In genomic region chr12:82169571-82170431, GRCm38 (mm10) we compare ENCODE assay signal across 8 mouse cellular contexts. TPM values are rescaled to one million over a fixed set of nuclear protein-coding genes. Genes with fewer than 3 reads are reported as not detected.
DNase-seq lines count a peak whose midpoint lies in the region; ATAC-seq and TF ChIP-seq lines count a peak whose summit lies in the region.

No protein-coding gene starts in this region.

- TF ChIP-seq POLR2A in CH12.LX (IDR thresholded peaks at IDR 0.05; ENCODE audit: low read depth, low read length) = no peak

- H3K27me3 ChIP-seq in CH12.LX (replicated peaks) = no peaks in the 10 kb centered on the region
- H3K27me3 ChIP-seq in forebrain, embryonic 16.5 days (replicated peaks; ENCODE audit: control insufficient read depth, insufficient read depth, low read length) = no peaks in the 10 kb centered on the region
- H3K27me3 ChIP-seq in neural tube, embryonic 14.5 days (ENCODE audit: control insufficient read depth, insufficient read depth, low read length) = no peaks in the 10 kb centered on the region

- H3K79me2 ChIP-seq in CH12.LX (replicated peaks; ENCODE audit: control insufficient read depth, extremely low read depth, insufficient read depth, poor library complexity, severe bottlenecking) = peaks cover 4% of the 10 kb centered on the region; the same call in 1 of the 2 replicates

- no peak for TF ChIP-seq EP300 in CH12.LX (IDR thresholded peaks at IDR 0.05; ENCODE audit: low read length)

- in situ Hi-C loops in CH12.LX (cut with MboI; ENCODE audit: low pct_ligation_motif_present, low pct_unique_long_range_greater_than_20kb, low sequenced_read_pairs) = loop anchor here (10.0 kb wide), 1 partner anchor 305 kb away; no protein-coding TSS in a partner anchor

- H3K9ac ChIP-seq in CH12.LX (ENCODE audit: insufficient read depth, low read depth) = peak overlapping the region; percentile 75
- peak overlapping the region; percentile 83 for H3K9ac ChIP-seq in forebrain, embryonic 16.5 days (replicated peaks; ENCODE audit: low read depth, low read length)
- H3K9ac ChIP-seq in neural tube, embryonic 14.5 days (replicated peaks; ENCODE audit: low read depth, low read length) = peak overlapping the region; percentile 86

- intact Hi-C loops in heart, postnatal 36 days (cut with DNase I) = loop anchor here (1.0 to 5.0 kb wide), 3 partner anchors 46 to 248 kb away; no protein-coding TSS in a partner anchor

- WGBS in forebrain, embryonic 16.5 days = under 1% methylated on average over 86 of the region's 109 CpGs
- WGBS in neural tube, embryonic 14.5 days = under 1% methylated on average over 68 of the region's 109 CpGs

- peak; percentile 54; the same call in 1 of the 2 replicates for ATAC-seq in cerebellum, adult (ENCODE audit: insufficient number of reproducible peaks, low FRiP score, low TSS enrichment)
- ATAC-seq in forebrain, embryonic 16.5 days = peak; percentile 69
- peak; percentile 61 for ATAC-seq in neural tube, embryonic 14.5 days (ENCODE audit: low read depth)

- DNase-seq in CH12.LX (ENCODE audit: extremely low read depth) = peak; percentile 33
- DNase-seq in heart, postnatal 36 days = peak; percentile 61 to 75
- DNase-seq in layer of hippocampus, adult 2 months (ENCODE audit: low spot score in 2 of 2) = peak; percentile 75 to 77
- peak; percentile 70 to 73 for DNase-seq in lung, adult 18-20 months
- peak; percentile 72 for DNase-seq in testis, postnatal 14 days (ENCODE audit: low spot score)

- no peak for TF ChIP-seq CTCF in CH12.LX (conservative IDR thresholded peaks at IDR 0.05 in 1 of 2, IDR thresholded peaks at IDR 0.05 in 1 of 2; ENCODE audit: low read depth in 2 of 2, low read length in 2 of 2)
- TF ChIP-seq CTCF in layer of hippocampus, adult 2 months (conservative IDR thresholded peaks at IDR 0.05) = peak; percentile 32; the same call in 1 of the 2 replicates

- dilution Hi-C loops in CH12.LX (cut with MboI; ENCODE audit: extremely low pct_ligation_motif_present, extremely low pct_unique_long_range_greater_than_20kb, low sequenced_read_pairs) = no loop called here

- peaks cover 0 to 17% of the 10 kb centered on the region in 2 experiments for H3K36me3 ChIP-seq in CH12.LX (replicated peaks in 1 of 2; ENCODE audit: control insufficient read depth in 1 of 2, insufficient read depth in 1 of 2, low read length in 1 of 2)
- no peaks in the 10 kb centered on the region for H3K36me3 ChIP-seq in forebrain, embryonic 16.5 days (ENCODE audit: control insufficient read depth, insufficient read depth)
- H3K36me3 ChIP-seq in neural tube, embryonic 14.5 days (ENCODE audit: control insufficient read depth, insufficient read depth, low read length) = no peaks in the 10 kb centered on the region

- peak overlapping the region; percentile 20; the same call in 1 of the 2 replicates for H3K27ac ChIP-seq in CH12.LX (ENCODE audit: insufficient read depth, low read depth)
- H3K27ac ChIP-seq in forebrain, embryonic 16.5 days (ENCODE audit: low read length) = peak overlapping the region; percentile 96
- H3K27ac ChIP-seq in layer of hippocampus, adult 2 months = peak overlapping the region; percentile 98
- H3K27ac ChIP-seq in neural tube, embryonic 14.5 days (ENCODE audit: low read depth, low read length) = peak overlapping the region; percentile 88

- peak overlapping the region; percentile 100 for H3K4me2 ChIP-seq in CH12.LX (ENCODE audit: insufficient read depth, low read depth, poor library complexity, severe bottlenecking)
- peak overlapping the region; percentile 80 for H3K4me2 ChIP-seq in forebrain, embryonic 16.5 days (ENCODE audit: low read length)
- peak overlapping the region; percentile 96 for H3K4me2 ChIP-seq in neural tube, embryonic 14.5 days (ENCODE audit: low read depth, low read length)

- H3K4me1 ChIP-seq in CH12.LX (ENCODE audit: control insufficient read depth in 1 of 2, insufficient read depth in 2 of 2) = peaks cover 4 to 60% of the 10 kb centered on the region in 2 experiments; a peak in 2 of 4 replicates
- peaks cover 37% of the 10 kb centered on the region for H3K4me1 ChIP-seq in forebrain, embryonic 16.5 days (replicated peaks; ENCODE audit: control insufficient read depth, insufficient read depth, low read length)
- H3K4me1 ChIP-seq in neural tube, embryonic 14.5 days (ENCODE audit: control insufficient read depth, insufficient read depth, low read length) = peaks cover 14% of the 10 kb centered on the region; the same call in 1 of the 2 replicates

- TF ChIP-seq RAD21 in CH12.LX (IDR thresholded peaks at IDR 0.05; ENCODE audit: low read depth, low read length) = no peak

- no peaks in the 10 kb centered on the region for H3K9me3 ChIP-seq in CH12.LX (replicated peaks; ENCODE audit: low read length)
- no peaks in the 10 kb centered on the region for H3K9me3 ChIP-seq in forebrain, embryonic 16.5 days (ENCODE audit: control insufficient read depth, low read length)
- no peaks in the 10 kb centered on the region for H3K9me3 ChIP-seq in neural tube, embryonic 14.5 days (ENCODE audit: control insufficient read depth, low read length)

- peak overlapping the region; percentile 54 to 82 (median 82) for H3K4me3 ChIP-seq in CH12.LX (replicated peaks in 1 of 3; ENCODE audit: low read depth in 2 of 3, low read length in 2 of 3, poor library complexity in 1 of 3)
- H3K4me3 ChIP-seq in forebrain, embryonic 16.5 days (replicated peaks; ENCODE audit: low read length) = peak overlapping the region; percentile 66
- H3K4me3 ChIP-seq in layer of hippocampus, adult 2 months = peak overlapping the region; percentile 87
- peak overlapping the region; percentile 82 for H3K4me3 ChIP-seq in neural tube, embryonic 14.5 days (ENCODE audit: low read depth, low read length)

TF ChIP-seq in CH12.LX, 34 proteins besides CTCF, POLR2A, EP300 and RAD21:
- TF ChIP-seq NRF1 (IDR thresholded peaks at IDR 0.05; ENCODE audit: low read depth, low read length) (peak; percentile 49), MAFK (IDR thresholded peaks at IDR 0.05; ENCODE audit: insufficient replicate concordance, low read length) (no peak), BHLHE40 (IDR thresholded peaks at IDR 0.05; ENCODE audit: low read depth, low read length) (peak; percentile 56; the same call in 1 of the 2 replicates), IRF4 (IDR thresholded peaks at IDR 0.05; ENCODE audit: low read depth, low read length) (0 out of 2 replicates have a peak, but pooled peaks have one; percentile 8)

RNA-seq across cellular contexts. Expression of gene Sipa1l1, which starts 0.7 kb away (rescaled TPM):
- total RNA-seq in CH12.LX (2012; rRNA removed) = 18.7 and 23.6 TPM in 2 replicates
- total RNA-seq in CH12.LX (2014; rRNA removed) = 13.6 and 15.1 TPM in 2 replicates
- polyA plus RNA-seq in CH12.LX (2012; ENCODE audit: insufficient read length, low read depth) = 36.7 and 37.5 TPM in 2 replicates
- 24.0 and 26.8 TPM in 2 replicates for polyA plus RNA-seq in forebrain, embryonic 16.5 days (2015; fragmentation: Nextera tagmentation; extraction: Ambion mirVana)
- 10 to 100 TPM in 1 of 2 experiments, 1 to 10 TPM in 1; 8.6 to 10.5 TPM for total RNA-seq in heart, postnatal 36 days (2021)
- total RNA-seq in layer of hippocampus, adult 2 months (2021) = 100 to 1,000 TPM; 233 to 244 TPM
- 14.2 and 17.2 TPM in 2 replicates for polyA plus RNA-seq in neural tube, embryonic 14.5 days (2014; fragmentation: Nextera tagmentation; extraction: Ambion mirVana)

Comparison
In these comparisons a context has a peak if more than half of its experiments do, and no peak if none do; other contexts are left out.
1. Peak in every context shown above with its lines: DNase-seq, ATAC-seq, H3K4me3 ChIP-seq and H3K27ac ChIP-seq.
2. H3K27ac ChIP-seq: peak in every context shown above with its lines; median percentile 98 in layer of hippocampus, adult 2 months; 96 in forebrain, embryonic 16.5 days; 88 in neural tube, embryonic 14.5 days; 20 in CH12.LX.
3. RNA of gene Sipa1l1, which starts 0.7 kb away (total RNA-seq): 233 to 244 TPM in layer of hippocampus, adult 2 months; 13.6 to 23.6 TPM in CH12.LX and 8.6 to 10.5 TPM in heart, postnatal 36 days; every median in the first group is over 4 times any median in the second.